Mouse (Mus musculus) ovary, postnatal 36 days (tissue): Measurements from ENCODE around the gene Thrb.

Experiments used
- DNase-seq: peaks from one replicate; pipeline ENCODE4 v3.0.0; 2022; ENCODE audit warnings: low spot score, mixed read lengths

The Thrb gene

DNA sequence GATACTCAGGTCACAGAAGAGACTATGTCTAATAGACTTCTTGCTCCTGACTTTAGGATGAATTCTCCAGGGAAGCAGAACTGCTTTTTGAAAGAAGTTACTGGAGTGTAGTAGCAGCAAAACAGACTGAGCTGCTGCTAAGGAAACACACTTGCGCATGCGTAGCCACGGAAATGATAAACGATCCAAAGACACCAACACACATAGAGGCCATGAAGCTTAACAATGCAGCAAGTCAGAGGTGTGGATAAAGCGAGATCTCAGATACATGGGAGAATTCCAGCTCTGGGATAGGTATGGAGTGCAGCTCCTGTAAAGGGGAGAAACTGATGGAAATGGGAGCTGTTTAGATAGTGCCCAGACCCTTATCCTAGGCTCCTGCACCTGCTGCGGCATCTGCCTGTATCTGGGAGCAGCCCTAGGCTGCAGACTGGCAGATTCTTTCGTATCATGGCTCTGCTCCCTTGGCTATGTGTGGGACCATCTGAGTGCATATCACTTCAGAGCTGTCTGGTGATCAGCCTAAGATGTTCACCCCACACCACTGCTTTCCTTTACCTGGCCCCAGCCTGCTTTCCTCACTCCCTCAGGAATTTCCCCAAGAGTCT lies 53.3 kb downstream of the Thrb start:
- DNase-seq: no peak

- DNase-seq: no peak
These were observed 59.4 kb downstream of the Thrb start for GRCm38 (mm10) chr14:17719494-17719893.

DNA sequence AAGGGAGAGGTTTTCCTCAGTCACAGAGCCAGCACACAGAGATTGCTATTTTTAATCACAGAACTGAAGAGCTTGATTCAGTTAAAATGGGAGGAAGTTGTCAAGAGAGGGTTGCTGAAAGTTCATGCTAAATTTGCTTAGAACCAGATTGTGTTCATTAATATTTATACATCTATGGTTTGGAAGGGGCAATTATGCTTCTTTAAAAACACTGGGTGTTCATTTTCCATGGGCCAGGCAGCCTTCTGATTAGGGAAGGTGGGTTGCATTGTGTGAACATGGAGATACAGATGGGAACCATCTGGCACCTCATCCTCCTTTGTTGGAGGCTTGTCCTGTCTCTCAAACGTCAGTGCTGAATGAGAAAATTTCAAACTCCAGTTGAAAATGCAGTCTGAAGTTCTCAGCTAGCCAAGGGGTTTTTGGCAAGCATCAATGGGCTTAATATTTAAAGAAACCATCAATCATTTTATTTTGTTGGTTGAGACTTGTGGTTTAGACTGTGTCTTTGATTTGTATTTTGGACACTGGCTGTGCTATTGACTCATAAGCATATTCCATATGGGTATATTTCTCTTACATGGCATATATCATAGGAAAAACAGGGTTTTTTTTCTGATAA lies 62.9 kb downstream of the Thrb start:
- DNase-seq: no peak

GRCm38 (mm10) chr14:17724577-17724976 lies 64.5 kb downstream of the Thrb start:
- DNase-seq: no peak

DNA sequence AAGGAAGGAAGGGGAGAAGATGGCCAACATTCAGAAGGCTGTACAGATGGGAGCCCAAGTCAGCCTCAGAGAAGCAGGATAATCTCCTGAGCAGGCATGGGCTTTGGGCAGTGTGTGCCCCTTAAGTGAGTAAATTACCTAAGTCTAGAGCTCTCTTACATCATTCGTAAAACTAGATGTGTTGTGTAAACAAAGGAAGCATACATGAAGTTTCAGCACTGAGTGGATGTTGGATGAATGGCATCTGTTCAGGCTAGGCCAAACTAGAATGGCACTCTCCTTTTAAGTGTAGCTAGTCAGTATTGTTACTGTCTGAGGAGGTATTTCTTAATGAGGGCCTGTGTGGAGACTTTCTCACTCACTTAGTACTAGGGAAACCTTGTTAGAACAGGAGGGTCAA lies 66.8 kb downstream of the Thrb start:
- DNase-seq: no peak

- no peak for DNase-seq
These were observed 67.8 kb downstream of the Thrb start for GRCm38 (mm10) chr14:17727878-17728277.

DNA sequence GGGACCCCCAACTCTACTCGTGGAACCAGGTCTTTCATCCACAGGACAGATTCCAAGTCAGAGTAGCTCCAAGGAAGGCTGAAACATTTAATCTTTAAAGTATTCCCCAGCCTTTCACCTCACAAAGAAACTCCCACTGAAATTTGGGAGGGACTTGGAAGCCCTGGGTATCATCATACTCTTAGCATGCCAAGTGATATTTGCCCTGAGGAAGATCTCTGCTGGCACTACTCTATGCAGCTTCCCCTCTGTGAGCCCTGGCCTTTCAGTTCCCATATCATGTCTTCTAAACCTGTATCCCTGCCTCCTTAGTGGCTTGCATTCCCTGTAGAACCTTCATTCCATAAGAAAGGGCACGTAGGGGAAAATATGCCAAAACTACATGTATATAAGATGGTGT lies 68.8 kb downstream of the Thrb start:
- DNase-seq: no peak

DNA sequence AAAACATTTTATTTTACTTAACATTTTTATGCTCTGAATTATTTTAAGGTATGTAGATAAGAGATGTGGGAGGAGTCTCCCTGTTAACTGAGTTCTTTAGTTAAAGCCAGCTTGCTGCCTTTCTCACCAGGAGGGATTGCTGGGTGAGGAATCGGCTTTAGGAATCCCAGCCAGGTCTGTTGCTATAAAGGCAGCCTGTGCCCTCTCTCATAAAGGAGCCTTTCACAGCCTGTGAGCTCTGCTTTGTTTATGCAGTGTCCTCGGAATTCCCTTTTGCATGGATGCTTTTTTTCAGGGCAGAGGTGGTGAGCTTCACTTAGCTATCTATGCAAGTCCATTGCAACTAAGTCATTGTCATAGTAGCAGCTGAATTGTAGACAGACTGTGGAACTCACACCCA lies 71.0 kb downstream of the Thrb start:
- DNase-seq: no peak

DNA sequence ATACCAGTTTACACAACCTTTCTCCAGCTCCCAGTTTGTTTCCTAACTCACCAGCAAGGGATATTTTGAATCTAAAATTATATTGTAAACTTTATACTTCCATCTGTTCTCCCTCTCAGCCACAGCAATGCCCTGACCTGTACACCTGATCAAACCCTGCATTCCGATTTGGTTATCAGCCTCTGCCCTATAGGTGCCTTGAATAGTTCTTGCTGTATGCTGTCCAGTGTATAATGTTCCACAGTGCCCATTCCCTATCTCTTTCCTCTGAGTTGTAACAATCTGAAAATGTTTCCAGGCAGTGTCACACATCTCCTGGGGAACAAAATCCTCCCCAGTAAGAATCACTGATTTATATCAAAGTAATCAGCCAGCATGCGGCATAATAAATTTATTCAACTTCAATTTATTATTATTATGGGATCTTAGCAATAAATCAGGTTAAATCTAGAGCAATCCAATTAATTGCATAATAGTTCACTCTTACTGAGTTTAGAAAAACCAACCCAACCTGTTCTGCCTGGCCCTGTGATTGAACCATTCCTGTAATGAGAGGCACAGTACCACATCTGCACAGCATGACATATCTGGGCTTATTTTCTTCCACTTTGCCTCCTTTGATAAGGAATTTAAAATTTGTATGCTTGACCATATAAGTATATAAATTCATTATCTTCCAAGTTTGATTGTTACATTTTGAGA lies 73.2 kb downstream of the Thrb start:
- DNase-seq: no peak

DNA sequence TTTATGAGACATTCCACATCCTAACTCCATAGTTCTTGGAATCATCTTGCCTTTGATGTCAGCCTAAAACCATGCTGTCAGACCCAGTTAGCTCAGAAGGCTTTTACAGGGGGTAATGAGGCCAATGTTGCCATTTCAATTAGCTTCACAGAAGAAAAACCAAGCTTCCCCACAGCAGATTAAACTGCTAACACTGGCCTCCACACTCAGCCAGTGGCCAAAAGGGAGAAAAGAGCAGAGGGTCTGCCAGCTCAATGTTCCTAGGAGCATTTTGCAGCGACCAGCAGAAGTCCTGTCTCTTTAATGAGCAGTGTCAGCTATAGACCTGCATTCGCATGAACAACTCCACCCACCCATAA lies 73.7 kb downstream of the Thrb start:
- DNase-seq: no peak

GRCm38 (mm10) chr14:17735440-17735839 lies 75.4 kb downstream of the Thrb start:
- DNase-seq: no peak

DNA sequence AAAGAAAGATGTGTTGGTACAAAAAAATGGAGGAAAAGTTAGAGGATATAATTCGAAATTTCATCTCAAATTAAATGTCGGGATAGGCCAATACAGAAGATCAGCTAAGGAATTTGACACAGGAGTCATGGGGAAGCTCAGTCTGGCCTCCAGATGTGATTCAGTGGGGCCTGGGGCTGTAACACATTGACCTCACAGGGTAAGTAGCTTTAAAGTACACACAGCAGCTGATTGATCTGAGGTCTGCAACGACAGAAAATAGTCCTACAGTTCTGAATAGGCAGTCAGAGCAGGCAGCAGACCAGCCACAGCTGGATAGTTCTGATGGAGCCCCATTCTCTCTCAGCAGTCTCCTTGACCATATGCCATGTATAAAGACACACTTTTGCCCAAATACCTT lies 80.8 kb downstream of the Thrb start:
- DNase-seq: no peak

- DNase-seq: no peak
These were observed 82.2 kb downstream of the Thrb start for GRCm38 (mm10) chr14:17742264-17742663.

DNA sequence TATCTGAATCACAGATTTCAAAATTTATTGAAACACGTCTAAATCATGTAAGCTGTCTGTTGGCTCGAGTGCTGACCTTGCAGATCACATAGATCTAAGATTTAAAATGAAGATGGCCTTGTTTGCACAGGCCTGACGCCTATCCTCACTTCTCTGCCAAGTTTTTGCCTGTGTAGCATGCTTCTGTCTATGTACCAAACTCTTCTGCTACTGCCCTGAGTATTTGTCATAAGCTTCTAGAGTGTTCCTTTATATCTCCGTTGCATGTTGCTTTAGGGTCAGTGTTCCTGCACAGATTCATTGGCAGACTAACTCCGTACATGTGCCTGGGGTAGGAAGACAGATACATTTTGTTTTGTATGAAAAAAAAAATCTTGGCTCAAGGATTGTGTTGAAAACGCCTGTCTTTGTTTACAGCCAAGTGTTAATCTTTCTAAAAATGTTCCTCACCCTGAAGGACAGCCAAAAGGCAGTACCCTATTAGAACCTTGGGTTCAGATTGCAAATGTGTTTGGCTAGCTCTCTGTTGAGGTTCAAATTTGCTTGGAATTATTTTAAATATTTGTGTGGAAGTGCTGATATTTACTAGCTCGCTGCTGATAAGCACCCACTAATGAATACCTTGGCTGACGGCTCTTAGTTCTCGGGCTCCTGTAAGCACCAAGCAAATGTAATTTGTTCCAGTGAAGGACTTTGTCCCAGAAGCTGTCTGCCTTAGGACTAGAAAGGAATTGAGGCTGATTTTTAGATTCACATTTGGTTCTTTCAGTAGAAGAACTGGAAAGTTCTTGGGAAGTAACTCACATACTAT lies 83.0 kb downstream of the Thrb start:
- DNase-seq: no peak

DNA sequence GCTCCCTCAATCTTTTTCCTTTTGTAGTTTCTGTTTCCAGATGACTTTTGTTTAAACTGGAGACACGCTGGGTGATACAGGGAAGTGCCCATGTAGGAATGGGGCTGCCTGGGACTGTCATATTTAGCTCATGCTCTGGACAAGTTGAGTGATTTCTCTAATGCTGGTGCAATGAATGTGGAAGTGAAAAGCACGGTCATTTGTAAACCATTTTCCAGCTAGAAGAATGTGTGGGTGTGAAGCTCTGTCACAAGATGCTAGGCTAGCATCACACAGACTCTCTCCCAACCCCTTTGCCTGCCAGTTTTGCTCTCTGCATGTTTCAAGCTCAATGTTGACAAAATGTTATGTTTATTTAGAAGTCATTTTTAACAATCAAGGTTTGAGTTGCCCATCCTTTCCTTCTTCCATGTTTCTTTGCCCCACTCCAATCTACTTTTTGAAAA lies 83.7 kb downstream of the Thrb start:
- DNase-seq: no peak

- DNase-seq: no peak
These were observed 87.9 kb downstream of the Thrb start for GRCm38 (mm10) chr14:17747922-17748321.

GRCm38 (mm10) chr14:17748945-17749344 lies 88.9 kb downstream of the Thrb start:
- DNase-seq: no peak

- DNase-seq: no peak
These were observed 91.8 kb downstream of the Thrb start for GRCm38 (mm10) chr14:17751911-17752310.

DNA sequence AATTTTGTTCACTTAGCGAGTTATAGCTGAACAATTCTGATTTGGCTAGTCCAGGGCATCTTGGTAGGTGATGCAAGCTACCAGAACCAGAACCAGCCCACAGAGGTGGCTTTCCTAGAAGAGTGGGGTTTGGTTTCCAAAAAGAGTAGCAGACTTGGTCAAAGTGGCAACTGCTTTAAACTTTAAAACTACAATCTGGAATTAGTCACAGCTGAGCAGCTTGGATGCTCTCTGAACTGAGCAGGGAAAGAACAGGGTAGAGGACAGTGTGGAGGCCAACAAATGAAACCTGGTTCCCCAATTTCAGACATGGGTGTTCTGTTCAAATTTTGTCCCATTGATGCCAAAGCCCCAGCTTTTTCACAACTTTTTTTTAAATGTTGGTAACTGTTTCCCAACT lies 93.4 kb downstream of the Thrb start:
- DNase-seq: no peak

DNA sequence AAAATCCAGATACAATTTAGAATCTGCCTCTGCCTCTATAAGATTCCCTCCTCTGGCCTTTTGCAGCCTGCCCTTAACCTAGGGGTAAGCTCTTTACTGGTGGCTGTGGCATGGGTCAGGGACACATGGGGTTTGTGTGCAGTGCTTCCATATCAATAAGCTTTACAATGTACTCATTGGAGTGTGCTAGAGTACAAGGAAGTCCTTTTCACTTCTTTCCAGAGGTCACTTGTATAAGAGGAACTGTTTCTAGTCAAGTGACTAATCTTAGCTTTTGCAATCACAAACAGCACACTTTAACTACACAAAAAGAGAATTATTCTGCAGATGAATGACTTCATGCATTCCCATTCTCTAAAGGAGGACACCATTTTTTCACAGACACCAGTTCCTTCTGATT lies 96.7 kb downstream of the Thrb start:
- DNase-seq: no peak

- no peak for DNase-seq
These were observed 107.9 kb downstream of the Thrb start for GRCm38 (mm10) chr14:17767987-17768386.

- DNase-seq: no peak
These were observed 114.3 kb downstream of the Thrb start for GRCm38 (mm10) chr14:17774404-17774803.

DNA sequence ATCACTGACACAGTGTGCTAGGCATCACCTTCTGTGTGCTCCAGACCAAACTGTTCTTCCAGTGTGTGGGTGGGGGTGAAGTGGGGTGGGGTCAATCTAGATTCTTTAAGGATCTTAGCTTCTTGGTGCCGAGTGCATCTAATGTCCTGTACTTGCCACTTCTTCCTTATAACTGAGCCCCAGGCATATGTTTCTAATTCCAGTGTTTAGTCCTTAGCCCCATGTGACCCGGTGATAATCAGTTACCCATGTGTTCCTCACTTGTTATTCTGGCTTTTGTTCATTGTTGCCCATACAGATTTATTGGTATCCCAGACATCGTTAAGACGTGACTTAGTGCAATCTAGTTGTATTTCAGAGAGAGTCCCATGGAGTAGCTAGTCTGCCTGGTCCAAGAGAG lies 121.9 kb downstream of the Thrb start:
- no peak for DNase-seq
